Mouse (Mus musculus) liver, embryonic 12.5 days (tissue): ENCODE data around the gene 4932415D10Rik. TPM values are rescaled to one million over a fixed set of nuclear protein-coding genes. Genes with fewer than 3 reads are reported as not detected.

Source experiments
- polyA plus RNA-seq: library from polyadenylated mRNA; unstranded; fragments of >200 nt; fragmentation: Nextera tagmentation; extraction: Ambion mirVana; gene quantifications from 2 replicates; pipeline ENCODE4 v1.2.1, GENCODE M21; 2016

4932415D10Rik gene
- polyA plus RNA-seq, 1 experiment from 2014 or later = not detected

Other genes with a start within 250 kb of the 4932415D10Rik start
- gene BC024063, start 233.2 kb downstream of the 4932415D10Rik start, polyA plus RNA-seq = 0.72 and 0.87 TPM in 2 replicates
- gene AU041133, start 188.6 kb downstream of the 4932415D10Rik start, polyA plus RNA-seq = 1.4 and 1.8 TPM in 2 replicates
- 3.0 and 3.2 TPM in 2 replicates for gene Zfp938, start 75.3 kb downstream of the 4932415D10Rik start, polyA plus RNA-seq
- gene Gm4924, start 37.7 kb upstream of the 4932415D10Rik start, polyA plus RNA-seq = 2.5 and 2.8 TPM in 2 replicates
- not detected in 2 replicates for gene Gm1553, start 176.0 kb upstream of the 4932415D10Rik start, polyA plus RNA-seq